Mouse (Mus musculus): Measurements from ENCODE around the gene Fpr1.
"Not testable (repeated sequence)": the region's sequence is repeated elsewhere in the genome, so short reads cannot be mapped to it uniquely, and the experiment has no call there.

The Fpr1 gene

GRCm38 (mm10) chr17:17883840-17884239 is at the start of gene Fpr1:
Fpr1 (minus strand) TSS chr17:17883940.
- no peak for DNase-seq (ENCODE audit: low read depth)

GRCm38 (mm10) chr17:17917782-17918181 is 34.0 kb upstream of the Fpr1 start:
- DNase-seq (ENCODE audit: low read depth): no peak

- no peak for DNase-seq (ENCODE audit: low read depth)
Measured at GRCm38 (mm10) chr17:17917376-17917775, 33.6 kb upstream of the Fpr1 start.

- DNase-seq (ENCODE audit: low read depth): not testable (repeated sequence)
Measured at GRCm38 (mm10) chr17:17912618-17913017, 28.9 kb upstream of the Fpr1 start.

- peak; percentile 80 for DNase-seq (ENCODE audit: low read depth)
Measured at GRCm38 (mm10) chr17:17909636-17910421, 26.1 kb upstream of the Fpr1 start.

- peak; percentile 14 for DNase-seq (ENCODE audit: low read depth)
Measured at GRCm38 (mm10) chr17:17900768-17901167, 17.0 kb upstream of the Fpr1 start.

- peak; percentile 29 for DNase-seq (ENCODE audit: low read depth)
Measured at GRCm38 (mm10) chr17:17899268-17899667, 15.5 kb upstream of the Fpr1 start.

GRCm38 (mm10) chr17:17896039-17896438 is 12.3 kb upstream of the Fpr1 start:
- DNase-seq (ENCODE audit: low read depth): peak; percentile 73

- DNase-seq (ENCODE audit: low read depth): no peak
Measured at GRCm38 (mm10) chr17:17889732-17890425, 6.1 kb upstream of the Fpr1 start.

- no peak for DNase-seq (ENCODE audit: low read depth)
Measured at GRCm38 (mm10) chr17:17887774-17888248, 4.1 kb upstream of the Fpr1 start, which contains the start of the genes Fpr2 and Fpr3. Fpr2 (plus strand) TSS chr17:17887824. Fpr3 (plus strand) TSS chr17:17887852.

GRCm38 (mm10) chr17:17882672-17883071 is 1.1 kb downstream of the Fpr1 start:
- DNase-seq (ENCODE audit: low read depth): no peak

GRCm38 (mm10) chr17:17879347-17879746 is 4.4 kb downstream of the Fpr1 start:
- DNase-seq (ENCODE audit: low read depth): no peak

- DNase-seq (ENCODE audit: low read depth): no peak
Measured at GRCm38 (mm10) chr17:17871697-17872096, 12.0 kb downstream of the Fpr1 start.

- no peak for DNase-seq (ENCODE audit: low read depth)
Measured at GRCm38 (mm10) chr17:17870892-17871550, 12.7 kb downstream of the Fpr1 start.

- no peak for DNase-seq (ENCODE audit: low read depth)
Measured at GRCm38 (mm10) chr17:17866801-17867469, 16.8 kb downstream of the Fpr1 start.

- DNase-seq (ENCODE audit: low read depth): no peak
Measured at GRCm38 (mm10) chr17:17865168-17865567, 18.6 kb downstream of the Fpr1 start.

- DNase-seq (ENCODE audit: low read depth): no peak
Measured at GRCm38 (mm10) chr17:17862360-17862759, 21.4 kb downstream of the Fpr1 start.

- peak; percentile 39 for DNase-seq (ENCODE audit: low read depth)
Measured at GRCm38 (mm10) chr17:17860110-17860509, 23.6 kb downstream of the Fpr1 start.

GRCm38 (mm10) chr17:17857446-17857845 is 26.3 kb downstream of the Fpr1 start:
- no peak for DNase-seq (ENCODE audit: low read depth)

GRCm38 (mm10) chr17:17856612-17857011 is 27.1 kb downstream of the Fpr1 start:
- no peak for DNase-seq (ENCODE audit: low read depth)

- no peak for DNase-seq (ENCODE audit: low read depth)
Measured at GRCm38 (mm10) chr17:17855064-17855838, 28.5 kb downstream of the Fpr1 start, which contains the start of gene Has1. Has1 (minus strand) TSS chr17:17855205.
